Mouse (Mus musculus): Measurements from ENCODE around the gene Wfdc9. TPM values are rescaled to one million over a fixed set of nuclear protein-coding genes. Genes with fewer than 3 reads are reported as not detected.
"Not testable (repeated sequence)": the region's sequence is repeated elsewhere in the genome, so short reads cannot be mapped to it uniquely, and the experiment has no call there.

Wfdc9 gene
- polyA plus RNA-seq, 1 experiment from 2014 or later: not detected

DNA sequence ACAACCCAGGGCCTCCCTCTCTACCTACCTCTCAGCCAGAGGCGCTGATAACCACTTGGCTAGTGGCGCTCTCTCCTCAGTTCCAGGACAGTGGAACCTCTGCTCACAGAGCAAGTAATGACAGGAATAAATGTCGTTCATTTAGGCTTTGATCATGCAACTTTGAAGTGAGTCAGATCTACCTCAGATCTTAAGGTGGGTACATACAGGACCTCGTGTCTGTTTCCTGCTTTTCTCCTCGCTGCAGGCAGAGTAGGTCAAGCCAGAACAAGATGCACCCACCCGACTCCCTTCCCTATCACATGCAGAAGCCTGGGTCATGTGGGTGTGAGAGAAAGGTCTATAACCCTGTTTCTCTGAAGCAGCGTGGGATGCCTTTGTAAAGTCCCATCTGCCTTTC, 17.6 kb upstream of the Wfdc9 start, which contains the start of gene Wfdc11:
Wfdc11 (minus strand) TSS at position 101 of the 400 bp plus-strand sequence.
- 84% methylated on average over 7 of the region's 7 CpGs for WGBS
- ATAC-seq (ENCODE audit: low read depth): no peak
- peaks cover 4% of the 10 kb centered on the region; the same call in 1 of the 2 replicates for H3K4me1 ChIP-seq (replicated peaks)
- H3K4me2 ChIP-seq: no peak within 1 kb of the TSS
- H3K27ac ChIP-seq (replicated peaks): no peak within 1 kb of the TSS
- H3K9ac ChIP-seq: no peak within 1 kb of the TSS
- no peaks in the 10 kb centered on the region for H3K27me3 ChIP-seq
- H3K4me3 ChIP-seq: no peak within 1 kb of the TSS
- no peaks in the 10 kb centered on the region for H3K9me3 ChIP-seq
- no peaks in the 10 kb centered on the region for H3K36me3 ChIP-seq

DNA sequence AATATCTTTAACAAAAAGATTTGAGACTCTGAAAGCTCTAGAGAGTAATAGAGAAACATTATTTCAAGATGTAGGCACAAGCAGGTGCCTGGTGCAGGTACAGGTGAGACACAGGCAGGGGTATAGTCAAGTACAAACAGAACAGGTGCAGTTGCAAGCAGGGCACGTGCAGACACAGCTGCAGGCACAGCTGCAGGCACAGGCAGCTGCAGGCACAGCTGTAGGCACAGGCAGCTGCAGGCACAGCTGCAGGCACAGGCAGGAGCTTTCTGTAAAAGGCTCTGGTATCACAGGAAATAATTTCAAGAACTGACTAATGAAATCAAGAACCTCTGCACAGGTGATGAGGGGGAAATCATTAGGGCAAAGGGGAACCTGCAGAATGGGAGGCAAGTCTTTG, 14.6 kb upstream of the Wfdc9 start:
- WGBS: 36% methylated on average over 1 of the region's 1 CpGs

DNA sequence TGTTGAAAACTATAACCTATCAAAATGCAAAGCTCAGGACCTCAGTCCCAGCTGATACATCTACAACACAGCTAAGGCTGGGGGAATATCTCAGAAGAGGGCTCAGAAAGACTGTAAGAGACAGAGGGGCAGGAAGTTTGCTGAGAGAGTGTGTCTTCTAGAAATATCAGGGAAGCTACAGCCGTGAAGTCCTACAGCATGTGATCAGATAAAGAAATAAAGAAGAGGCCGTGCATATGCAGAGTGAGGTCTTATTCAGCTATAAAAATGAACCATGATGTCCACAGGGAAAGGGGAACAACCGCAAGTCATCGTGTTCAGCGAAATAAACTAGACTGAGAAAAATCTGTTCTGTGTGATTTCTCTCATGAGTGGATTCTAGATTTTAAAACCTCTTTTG, 13.9 kb upstream of the Wfdc9 start:
- no peak for ATAC-seq (ENCODE audit: low read depth)
- WGBS: 81% methylated on average over 5 of the region's 5 CpGs
- Histone ChIP-seq H3K36me3 (no peaks in the 10 kb centered on the region), H3K27ac (replicated peaks) (no peak overlapping the region), H3K9me3 (no peaks in the 10 kb centered on the region), H3K9ac (no peak overlapping the region), H3K4me1 (replicated peaks) (no peaks in the 10 kb centered on the region), H3K4me3 (no peak overlapping the region), H3K4me2 (no peak overlapping the region), H3K27me3 (no peaks in the 10 kb centered on the region)

More for the DNA sequence above, 14.6 kb upstream of the Wfdc9 start:
- Histone ChIP-seq H3K9ac (no peak overlapping the region), H3K9me3 (no peaks in the 10 kb centered on the region), H3K4me2 (no peak overlapping the region), H3K4me3 (no peak overlapping the region), H3K36me3 (no peaks in the 10 kb centered on the region), H3K27ac (replicated peaks) (no peak overlapping the region), H3K27me3 (no peaks in the 10 kb centered on the region), H3K4me1 (replicated peaks) (no peaks in the 10 kb centered on the region)
- ATAC-seq (ENCODE audit: low read depth): no peak

DNA sequence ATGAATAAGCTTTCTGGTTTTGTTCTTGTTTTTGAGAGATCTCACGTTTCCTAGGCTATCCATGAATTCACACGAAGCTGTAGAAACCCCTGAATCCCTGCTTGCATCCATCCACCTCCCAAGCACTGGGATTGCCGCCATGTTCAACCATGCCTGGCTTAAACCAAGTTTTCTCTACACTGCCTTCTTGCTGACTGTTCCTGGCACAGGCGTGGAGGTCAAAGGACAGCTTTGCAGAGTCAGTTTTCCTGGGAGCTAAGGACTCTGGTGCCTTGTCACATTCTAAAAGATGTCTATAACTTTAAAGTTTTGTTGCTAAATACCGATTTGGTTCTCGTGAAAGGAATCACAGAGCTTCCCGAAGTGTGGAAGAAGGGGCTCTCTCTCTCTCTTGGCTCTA, 8.5 kb upstream of the Wfdc9 start:
- Histone ChIP-seq H3K9ac (no peak overlapping the region), H3K4me1 (replicated peaks) (no peaks in the 10 kb centered on the region), H3K27me3 (no peaks in the 10 kb centered on the region), H3K9me3 (no peaks in the 10 kb centered on the region), H3K4me3 (no peak overlapping the region), H3K36me3 (no peaks in the 10 kb centered on the region), H3K27ac (replicated peaks) (no peak overlapping the region), H3K4me2 (no peak overlapping the region)
- WGBS: 92% methylated on average over 7 of the region's 7 CpGs
- no peak for ATAC-seq (ENCODE audit: low read depth)

DNA sequence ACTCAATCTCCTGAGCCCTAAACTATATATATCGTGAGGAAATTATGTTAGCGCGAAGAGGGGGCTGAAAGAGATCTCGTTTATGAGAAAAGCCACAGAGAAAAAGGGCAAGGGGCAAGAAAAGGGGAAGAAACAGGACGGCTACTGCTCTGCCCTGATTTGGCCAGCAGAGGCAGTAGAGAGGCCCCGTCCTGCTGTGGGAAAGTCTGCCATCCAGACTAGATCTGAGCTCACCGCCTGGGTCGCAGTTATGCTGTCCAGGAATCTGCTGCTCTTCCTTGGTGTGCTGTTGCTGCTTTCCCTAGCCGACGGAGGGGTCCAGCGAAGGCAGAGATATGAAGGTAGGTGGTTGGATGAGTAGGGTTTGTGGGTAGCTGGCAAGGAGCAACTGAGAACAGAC, 525 bp downstream of the Wfdc9 start, which contains the start of gene Wfdc10:
Wfdc10 (plus strand) TSS at position 189 of the 400 bp plus-strand sequence.
- Histone ChIP-seq H3K9ac (no peak within 1 kb of the TSS), H3K4me1 (replicated peaks) (no peaks in the 10 kb centered on the region), H3K4me3 (no peak within 1 kb of the TSS), H3K9me3 (no peaks in the 10 kb centered on the region), H3K4me2 (no peak within 1 kb of the TSS), H3K27me3 (no peaks in the 10 kb centered on the region), H3K27ac (replicated peaks) (no peak within 1 kb of the TSS), H3K36me3 (no peaks in the 10 kb centered on the region)
- 17% methylated on average over 11 of the region's 11 CpGs for WGBS
- no peak for ATAC-seq (ENCODE audit: low read depth)

DNA sequence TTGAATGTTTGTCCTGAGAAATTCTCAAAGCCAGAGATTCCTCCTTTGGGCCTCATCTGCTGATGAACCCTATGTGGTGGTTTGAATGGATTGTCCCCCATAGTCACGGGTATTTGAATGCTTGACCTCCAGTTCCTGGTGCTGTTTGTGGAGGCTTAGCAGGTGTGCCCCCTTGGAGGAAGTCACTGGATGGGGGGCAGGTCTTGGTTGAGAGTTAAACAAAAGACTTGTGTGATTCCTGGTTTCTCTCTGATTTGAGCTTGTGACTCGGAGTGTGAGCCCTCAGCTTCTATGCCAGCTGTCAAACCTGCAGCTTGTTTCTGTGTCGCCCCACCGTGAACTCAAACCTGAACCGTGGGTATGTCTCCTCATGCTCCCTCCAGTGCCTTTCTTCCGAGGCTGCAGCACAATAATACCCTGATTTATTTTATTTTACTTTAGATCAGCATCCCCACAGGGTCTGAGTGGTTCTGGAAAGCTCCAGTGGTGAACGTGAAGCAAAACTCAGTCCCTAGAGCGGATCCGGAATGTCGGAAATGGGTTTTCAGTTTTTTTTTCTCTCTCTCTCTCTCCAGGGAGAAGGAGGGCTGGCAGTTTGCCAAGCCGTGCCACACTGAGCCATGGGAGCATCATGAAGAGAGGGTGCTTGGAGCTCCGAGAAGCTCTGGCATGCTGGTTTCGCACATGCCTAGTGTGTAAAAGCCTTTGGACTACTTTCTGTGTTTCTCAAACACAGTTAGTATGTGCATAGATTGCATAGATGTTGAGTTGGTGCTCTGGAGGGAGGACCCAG, 14.3 kb downstream of the Wfdc9 start:
- no peaks in the 10 kb centered on the region for H3K4me1 ChIP-seq (replicated peaks)
- no peak overlapping the region for H3K27ac ChIP-seq (replicated peaks)
- ATAC-seq (ENCODE audit: low read depth): no peak
- 74% methylated on average over 13 of the region's 13 CpGs for WGBS
- H3K9ac ChIP-seq: no peak overlapping the region
- H3K9me3 ChIP-seq: no peaks in the 10 kb centered on the region
- no peak overlapping the region for H3K4me3 ChIP-seq
- no peaks in the 10 kb centered on the region for H3K36me3 ChIP-seq
- H3K27me3 ChIP-seq: no peaks in the 10 kb centered on the region
- no peak overlapping the region for H3K4me2 ChIP-seq

DNA sequence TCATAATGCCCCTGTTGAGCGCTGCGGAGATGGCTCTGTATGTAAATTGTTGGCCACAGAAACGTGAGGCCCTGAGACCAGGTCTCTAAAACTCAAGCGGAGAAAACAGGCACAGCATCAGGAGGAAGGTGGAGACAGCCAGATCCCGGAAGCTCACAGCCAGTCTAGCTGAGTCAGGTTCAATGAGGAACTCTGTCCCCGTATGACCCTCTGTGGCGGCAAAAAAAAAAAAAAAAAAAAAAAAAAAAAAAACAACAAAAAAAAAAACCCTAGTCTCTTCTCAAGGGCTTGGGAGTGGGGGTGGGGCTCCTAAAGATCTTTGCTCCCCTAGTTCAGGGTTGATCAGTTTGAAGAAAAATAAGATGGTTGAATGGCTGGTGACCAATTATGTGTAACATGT, 15.3 kb downstream of the Wfdc9 start:
- Histone ChIP-seq H3K27me3 (no peaks in the 10 kb centered on the region), H3K27ac (replicated peaks) (no peak overlapping the region), H3K4me3 (no peak overlapping the region), H3K9me3 (no peaks in the 10 kb centered on the region), H3K36me3 (no peaks in the 10 kb centered on the region), H3K4me2 (no peak overlapping the region), H3K9ac (no peak overlapping the region), H3K4me1 (replicated peaks) (no peaks in the 10 kb centered on the region)
- WGBS: 70% methylated on average over 7 of the region's 7 CpGs
- no peak for ATAC-seq (ENCODE audit: low read depth)

DNA sequence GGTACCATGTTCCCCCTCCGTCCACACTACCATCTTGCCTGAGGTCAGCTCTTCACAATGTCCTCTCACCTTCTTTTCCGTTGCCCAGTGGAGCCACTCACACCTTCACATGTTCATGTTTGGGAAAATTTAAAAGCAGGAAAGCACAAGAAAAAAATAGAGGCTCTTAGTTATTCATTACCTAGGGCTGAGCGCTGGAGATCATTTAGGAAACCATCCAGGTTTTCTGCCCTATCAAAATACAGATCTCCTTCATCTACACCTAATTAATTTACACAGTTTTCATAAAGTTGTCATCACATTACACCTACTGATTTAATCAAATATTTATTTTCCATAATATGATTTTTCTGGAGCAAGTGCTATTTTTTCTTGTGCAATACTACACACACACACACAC, 17.7 kb downstream of the Wfdc9 start, which contains the start of gene Wfdc16:
Wfdc16 (minus strand) TSS at position 101 of the 400 bp plus-strand sequence.
- ATAC-seq (ENCODE audit: low read depth): no peak
- H3K4me2 ChIP-seq: no peak within 1 kb of the TSS
- H3K4me1 ChIP-seq (replicated peaks): no peaks in the 10 kb centered on the region
- H3K27me3 ChIP-seq: no peaks in the 10 kb centered on the region
- no peaks in the 10 kb centered on the region for H3K36me3 ChIP-seq
- no peak within 1 kb of the TSS for H3K9ac ChIP-seq
- H3K9me3 ChIP-seq: no peaks in the 10 kb centered on the region
- no peak within 1 kb of the TSS for H3K27ac ChIP-seq (replicated peaks)
- 90% methylated on average over 3 of the region's 3 CpGs for WGBS
- H3K4me3 ChIP-seq: no peak within 1 kb of the TSS

DNA sequence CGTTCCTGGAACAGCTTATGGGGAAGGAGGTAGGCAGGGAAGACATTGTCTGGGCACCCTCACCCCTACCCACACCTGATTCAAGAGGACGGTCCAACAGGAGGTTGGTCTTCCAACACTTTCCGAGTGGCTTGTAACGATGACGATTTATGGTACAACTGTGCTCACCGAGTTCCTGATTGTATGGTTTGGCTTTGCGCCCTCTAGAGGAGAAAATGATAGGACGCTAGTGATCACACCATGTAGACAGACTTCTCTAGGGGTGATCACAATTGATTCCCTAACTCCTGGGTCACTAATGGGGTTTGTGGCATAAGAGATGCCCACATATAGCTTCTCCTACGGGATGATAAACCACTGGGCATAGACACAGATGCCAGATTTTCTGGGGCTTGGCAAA, 21.1 kb downstream of the Wfdc9 start:
- WGBS: 80% methylated on average over 9 of the region's 9 CpGs
- H3K4me2 ChIP-seq: no peak overlapping the region
- H3K27me3 ChIP-seq: no peaks in the 10 kb centered on the region
- no peak overlapping the region for H3K27ac ChIP-seq (replicated peaks)
- H3K36me3 ChIP-seq: no peaks in the 10 kb centered on the region
- no peak overlapping the region for H3K4me3 ChIP-seq
- no peak overlapping the region for H3K9ac ChIP-seq
- no peaks in the 10 kb centered on the region for H3K4me1 ChIP-seq (replicated peaks)
- H3K9me3 ChIP-seq: no peaks in the 10 kb centered on the region
- ATAC-seq (ENCODE audit: low read depth): no peak

DNA sequence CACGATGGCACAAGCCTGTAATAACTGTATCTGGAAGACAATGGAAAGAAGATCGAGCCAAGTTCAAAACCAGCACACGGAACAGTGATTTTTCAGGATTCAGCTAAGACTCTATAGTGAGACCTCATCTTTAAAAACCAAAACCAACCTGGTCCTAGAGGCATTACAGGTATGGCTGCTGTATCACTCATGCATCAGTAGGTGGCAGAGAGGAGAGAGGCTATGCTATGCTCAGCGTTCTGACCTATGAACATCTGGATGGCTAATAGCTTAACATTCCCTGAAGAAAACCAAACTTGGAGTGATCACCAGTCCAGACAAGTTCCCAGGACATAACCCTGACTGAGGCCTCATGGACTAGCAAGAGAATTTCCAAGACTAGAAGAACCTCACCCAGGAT, 34.6 kb downstream of the Wfdc9 start:
- H3K9me3 ChIP-seq: no peaks in the 10 kb centered on the region
- no peaks in the 10 kb centered on the region for H3K36me3 ChIP-seq
- no peaks in the 10 kb centered on the region for H3K27me3 ChIP-seq
- no peak overlapping the region for H3K4me2 ChIP-seq
- H3K9ac ChIP-seq: no peak overlapping the region
- H3K27ac ChIP-seq (replicated peaks): no peak overlapping the region
- WGBS: 84% methylated on average over 4 of the region's 4 CpGs
- H3K4me3 ChIP-seq: no peak overlapping the region
- no peaks in the 10 kb centered on the region for H3K4me1 ChIP-seq (replicated peaks)
- no peak for ATAC-seq (ENCODE audit: low read depth)

DNA sequence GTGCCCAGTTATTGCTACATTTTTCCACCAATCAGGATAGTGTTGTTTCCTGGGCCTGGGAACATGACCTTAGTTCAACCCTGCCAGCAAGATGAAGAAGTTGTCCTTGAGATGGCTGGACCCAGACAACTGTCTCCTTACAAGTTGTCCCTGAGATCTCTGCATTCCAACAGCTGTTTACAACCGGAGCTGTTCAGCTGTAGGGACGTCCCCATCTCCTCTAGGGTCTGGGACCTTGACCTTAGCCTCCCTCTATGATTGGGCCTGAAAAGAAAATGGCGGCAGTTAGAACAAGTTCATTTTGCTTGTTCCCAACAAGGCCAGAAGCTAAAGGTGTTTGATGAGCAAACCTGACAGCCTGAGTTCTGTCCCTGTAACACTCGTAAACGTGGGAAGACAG, 37.3 kb downstream of the Wfdc9 start:
- Histone ChIP-seq H3K27me3 (no peaks in the 10 kb centered on the region), H3K36me3 (no peaks in the 10 kb centered on the region), H3K4me1 (replicated peaks) (no peaks in the 10 kb centered on the region), H3K27ac (replicated peaks) (no peak overlapping the region), H3K9me3 (no peaks in the 10 kb centered on the region), H3K4me2 (no peak overlapping the region), H3K9ac (no peak overlapping the region), H3K4me3 (no peak overlapping the region)
- no peak for ATAC-seq (ENCODE audit: low read depth)
- WGBS: 76% methylated on average over 5 of the region's 5 CpGs

DNA sequence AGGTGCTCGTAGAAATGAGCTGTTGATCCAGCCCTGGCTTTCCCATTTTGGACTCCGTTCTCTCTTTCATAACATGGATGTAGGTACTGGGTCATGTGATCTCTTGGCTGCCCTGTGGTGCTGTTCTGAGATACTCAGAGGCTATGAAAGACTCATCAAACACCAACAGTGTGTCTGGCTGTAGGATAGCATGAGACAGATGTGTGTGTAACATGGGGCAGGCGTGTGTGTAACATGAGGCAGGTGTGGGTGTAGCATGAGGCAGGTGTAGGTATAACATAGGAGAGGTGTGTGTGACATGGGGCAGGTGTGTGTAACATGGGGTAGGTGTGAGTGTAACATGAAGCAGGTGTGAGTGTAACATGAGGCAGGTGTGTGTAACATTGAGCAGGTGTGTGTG, 41.0 kb downstream of the Wfdc9 start:
- 91% methylated on average over 3 of the region's 3 CpGs for WGBS

DNA sequence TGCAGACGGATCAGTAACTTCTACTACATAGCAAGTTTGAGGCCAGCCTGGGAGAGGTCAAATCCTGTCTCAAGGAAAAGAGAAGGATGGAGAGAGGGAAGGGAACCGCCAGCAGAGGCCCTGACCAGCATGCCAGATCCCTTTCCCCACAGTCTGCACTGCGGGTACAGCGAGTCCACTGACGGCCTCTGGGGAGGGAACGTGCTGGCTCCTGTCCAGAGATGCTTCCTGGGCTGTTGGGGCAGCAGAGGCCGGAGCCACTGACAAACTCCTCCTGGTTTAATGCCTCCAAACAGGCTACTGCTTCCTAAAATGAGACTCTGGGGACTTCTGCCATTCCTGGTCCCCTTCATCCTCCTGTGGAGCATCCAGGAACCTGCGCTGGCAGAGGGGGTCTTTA, 42.9 kb downstream of the Wfdc9 start, which contains the start of the genes Wfdc6b and Wfdc8:
Wfdc6b (plus strand) TSS at position 52 of the 400 bp plus-strand sequence.
Wfdc8 (minus strand) TSS at position 156 of the 400 bp plus-strand sequence.
- not testable (repeated sequence) for H3K4me1 ChIP-seq (replicated peaks); H3K9me3 ChIP-seq; H3K27ac ChIP-seq (replicated peaks); H3K27me3 ChIP-seq; H3K4me3 ChIP-seq; H3K9ac ChIP-seq; H3K36me3 ChIP-seq; H3K4me2 ChIP-seq; ATAC-seq (ENCODE audit: low read depth)
- 59% methylated on average over 8 of the region's 8 CpGs for WGBS

More for the DNA sequence above, 41.0 kb downstream of the Wfdc9 start:
- no peak overlapping the region for H3K9ac ChIP-seq
- no peak for ATAC-seq (ENCODE audit: low read depth)
- H3K9me3 ChIP-seq: no peaks in the 10 kb centered on the region
- H3K4me1 ChIP-seq (replicated peaks): no peaks in the 10 kb centered on the region
- no peaks in the 10 kb centered on the region for H3K36me3 ChIP-seq
- no peak overlapping the region for H3K27ac ChIP-seq (replicated peaks)
- H3K27me3 ChIP-seq: no peaks in the 10 kb centered on the region
- H3K4me3 ChIP-seq: no peak overlapping the region
- H3K4me2 ChIP-seq: no peak overlapping the region

All from neural tube, embryonic 13.5 days (tissue).